Mouse (Mus musculus): ENCODE results near the gene Ppfia3. TPM values are rescaled to one million over a fixed set of nuclear protein-coding genes. Genes with fewer than 3 reads are reported as not detected.

The Ppfia3 gene
- total RNA-seq, 2 experiments from 2014 or later: 0.11 to 0.21 TPM

DNA sequence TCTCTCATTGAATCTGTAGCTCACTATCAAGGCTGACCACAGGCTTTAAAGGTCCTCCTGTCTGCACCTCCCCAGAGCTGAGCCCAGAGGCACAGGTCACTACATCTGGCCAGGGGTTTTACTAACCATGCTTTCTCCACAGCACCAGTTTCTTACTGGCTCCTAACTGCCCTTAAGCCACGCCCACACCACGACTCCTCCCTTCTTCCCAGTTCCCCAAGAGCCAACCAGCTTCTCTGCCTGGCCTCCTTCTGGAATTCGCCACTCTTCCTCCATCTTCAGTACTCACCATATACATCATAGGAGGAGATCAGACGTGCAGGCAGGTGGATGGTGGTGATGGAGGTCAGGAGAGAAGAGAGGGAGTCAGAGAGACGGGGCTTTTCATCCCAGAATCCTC, 13.8 kb downstream of the Ppfia3 start:
- no peak for DNase-seq (ENCODE audit: low spot score)

DNA sequence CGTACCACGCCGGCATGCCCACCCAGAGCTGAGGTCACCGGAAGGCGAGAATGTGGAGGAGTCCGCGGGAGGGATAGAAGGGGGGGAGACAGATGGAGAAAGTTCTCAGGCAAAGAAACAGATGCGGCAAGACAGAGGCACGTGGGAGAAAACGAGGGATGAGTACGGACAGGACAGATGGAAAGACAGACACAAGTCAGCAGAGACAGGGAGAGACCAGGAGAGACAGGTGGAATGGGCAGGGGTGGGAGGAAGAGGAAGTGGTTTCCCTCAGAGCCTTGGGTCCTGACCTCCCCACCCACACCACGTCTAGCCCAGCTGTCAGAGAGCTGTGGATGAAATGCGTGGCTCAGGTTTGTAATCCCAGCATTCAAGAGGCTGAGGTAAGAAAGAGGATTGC, 19.9 kb downstream of the Ppfia3 start:
- no peak for DNase-seq (ENCODE audit: low spot score)

- DNase-seq (ENCODE audit: low spot score): no peak
Measured at GRCm38 (mm10) chr7:45343543-45343942, 23.3 kb downstream of the Ppfia3 start.

DNA sequence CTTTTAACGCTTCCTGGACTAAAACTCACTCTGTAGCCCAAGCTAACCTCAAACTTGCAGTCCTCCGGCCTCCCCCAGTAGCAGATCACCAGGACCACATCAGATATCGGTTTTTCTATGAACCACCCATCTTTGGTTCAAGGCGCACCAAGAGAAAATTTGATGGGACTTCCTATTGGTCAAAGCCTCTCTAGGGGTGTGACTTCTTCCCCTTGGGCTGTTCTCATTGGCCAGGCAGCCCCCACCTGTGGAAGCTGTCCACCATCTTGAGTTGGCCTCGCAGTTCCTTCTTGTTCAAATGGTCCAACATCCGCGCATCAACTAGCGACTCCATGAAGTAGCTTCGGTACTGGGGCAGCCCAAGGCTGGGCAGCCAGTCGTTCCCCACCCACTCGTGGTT, 24.7 kb downstream of the Ppfia3 start:
- no peak for DNase-seq (ENCODE audit: low spot score)

DNA sequence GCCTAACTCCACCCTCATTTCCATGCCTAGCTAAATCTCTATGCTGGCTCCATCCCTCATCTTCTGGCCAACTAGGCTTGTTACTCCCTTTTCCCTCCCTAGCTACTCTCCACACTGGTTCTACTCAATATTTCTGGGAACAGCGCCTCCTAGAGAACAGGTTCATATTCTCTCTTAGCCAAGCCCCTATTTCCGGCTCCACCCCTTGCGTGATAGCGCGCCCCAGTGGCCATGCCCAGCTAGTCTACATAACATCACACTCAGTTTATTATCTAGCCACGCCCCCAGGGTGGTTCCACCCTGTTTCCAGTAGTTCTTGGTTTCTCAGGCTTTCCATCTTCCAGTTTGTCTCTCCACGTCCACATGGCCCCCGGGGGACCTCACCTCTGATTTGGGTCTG, 25.5 kb downstream of the Ppfia3 start:
- DNase-seq (ENCODE audit: low spot score): peak; percentile 91

- DNase-seq (ENCODE audit: low spot score): no peak
Measured at GRCm38 (mm10) chr7:45340669-45341068, 26.1 kb downstream of the Ppfia3 start.

GRCm38 (mm10) chr7:45340066-45340442, 26.8 kb downstream of the Ppfia3 start:
- no peak for DNase-seq (ENCODE audit: low spot score)

- no peak for DNase-seq (ENCODE audit: low spot score)
Measured at GRCm38 (mm10) chr7:45339410-45340065, 27.3 kb downstream of the Ppfia3 start.

DNA sequence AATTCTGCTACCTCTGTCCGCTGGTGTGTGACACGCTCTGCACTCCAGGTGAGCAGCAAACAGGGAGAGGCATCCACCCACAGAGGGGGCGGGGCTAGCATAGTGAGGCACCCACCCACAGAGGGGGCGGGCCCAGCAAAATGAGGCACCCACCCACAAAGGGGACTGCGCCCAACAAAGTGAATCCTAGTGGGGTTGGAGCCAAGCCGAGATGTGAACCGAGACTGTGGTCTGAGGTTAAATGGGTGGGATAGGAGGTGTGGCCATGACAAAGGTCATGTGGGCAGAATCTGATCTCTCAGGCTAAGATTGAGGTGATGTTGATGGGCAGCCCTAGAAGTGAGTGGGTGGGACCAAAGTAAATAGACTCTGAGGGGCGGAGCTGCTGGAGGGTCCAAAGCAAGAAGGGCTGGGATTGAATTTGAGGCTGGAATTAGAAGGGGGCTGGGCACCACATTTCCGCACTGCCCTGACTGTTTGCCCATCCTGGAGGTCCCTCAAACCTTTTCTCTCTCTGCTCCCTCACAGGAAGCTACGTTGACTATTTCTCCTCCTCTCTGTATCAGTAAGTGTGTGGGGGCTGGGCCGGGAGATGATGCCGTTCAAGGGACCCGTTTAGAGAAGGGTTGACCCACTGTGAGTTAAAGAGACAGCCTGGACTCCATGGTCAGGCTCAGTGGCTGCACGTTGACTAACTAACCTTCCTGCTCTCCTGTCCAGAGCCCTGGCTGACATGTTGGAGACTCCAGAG, 28.5 kb downstream of the Ppfia3 start:
- no peak for DNase-seq (ENCODE audit: low spot score)

GRCm38 (mm10) chr7:45337469-45337868, 29.4 kb downstream of the Ppfia3 start:
- no peak for DNase-seq (ENCODE audit: low spot score)

- DNase-seq (ENCODE audit: low spot score): no peak
Measured at GRCm38 (mm10) chr7:45336319-45336718, 30.5 kb downstream of the Ppfia3 start.

DNA sequence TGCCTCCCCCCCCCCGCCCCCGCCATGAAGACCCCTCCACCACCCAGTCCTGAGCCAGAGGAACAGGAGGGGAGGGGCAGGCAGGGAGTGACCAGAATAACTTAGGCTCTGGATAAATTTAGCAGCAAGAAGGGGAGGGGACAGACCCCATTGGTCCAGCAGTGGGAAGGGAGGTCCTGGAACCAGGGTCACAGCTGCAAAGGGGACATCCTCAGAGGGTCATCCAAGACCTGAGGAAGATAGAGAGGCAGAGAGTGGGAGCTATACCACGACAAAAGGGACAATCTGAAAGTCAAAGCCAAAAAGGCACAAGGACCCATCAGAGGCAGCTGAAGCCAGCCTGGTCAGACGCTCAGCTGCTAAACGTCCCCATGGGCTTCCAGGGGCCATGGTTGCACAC, 31.8 kb downstream of the Ppfia3 start, which contains the start of gene Hrc:
Gene Hrc (plus strand): TSS at position 235 of the 400 bp plus-strand sequence.
- peak; percentile 79 for DNase-seq (ENCODE audit: low spot score)

GRCm38 (mm10) chr7:45334605-45335004, 32.2 kb downstream of the Ppfia3 start:
- DNase-seq (ENCODE audit: low spot score): peak; percentile 83

DNA sequence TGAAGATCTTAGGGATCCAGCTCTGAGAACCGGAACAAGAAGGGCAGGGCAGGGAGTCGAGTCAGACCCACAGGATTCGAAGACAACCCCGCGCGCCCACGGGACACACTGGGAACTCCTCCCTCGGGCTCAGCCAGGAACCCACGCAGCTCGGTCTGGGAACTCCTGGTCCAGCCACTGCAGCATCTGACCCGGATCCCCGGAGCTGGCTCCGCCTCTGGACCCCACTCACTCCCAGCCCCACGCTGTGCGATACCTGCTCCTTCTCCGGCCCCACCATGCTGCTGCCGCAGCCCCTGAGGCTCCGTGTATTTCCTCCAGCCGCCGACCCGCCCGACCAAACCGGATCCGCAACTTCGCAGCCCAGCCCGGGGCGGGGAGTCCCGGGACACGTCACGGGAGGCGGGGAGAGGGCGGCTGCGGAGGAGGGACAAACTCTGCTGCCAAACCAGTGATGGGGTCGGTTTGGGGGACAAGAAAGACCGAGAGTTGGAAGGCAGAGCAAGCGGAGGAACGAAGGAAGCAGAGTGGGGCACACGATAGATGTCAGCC, 33.3 kb downstream of the Ppfia3 start, which contains the start of gene Trpm4:
Gene Trpm4 (minus strand): TSS at position 350 of the 552 bp plus-strand sequence.
- DNase-seq (ENCODE audit: low spot score): peak; percentile 93

GRCm38 (mm10) chr7:45332685-45333425, 34.0 kb downstream of the Ppfia3 start:
- peak; percentile 52 for DNase-seq (ENCODE audit: low spot score)

- DNase-seq (ENCODE audit: low spot score): no peak
Measured at GRCm38 (mm10) chr7:45331502-45331901, 35.3 kb downstream of the Ppfia3 start.

- DNase-seq (ENCODE audit: low spot score): no peak
Measured at GRCm38 (mm10) chr7:45328841-45329475, 37.9 kb downstream of the Ppfia3 start.

GRCm38 (mm10) chr7:45325800-45326199, 41.0 kb downstream of the Ppfia3 start:
- DNase-seq (ENCODE audit: low spot score): no peak

DNA sequence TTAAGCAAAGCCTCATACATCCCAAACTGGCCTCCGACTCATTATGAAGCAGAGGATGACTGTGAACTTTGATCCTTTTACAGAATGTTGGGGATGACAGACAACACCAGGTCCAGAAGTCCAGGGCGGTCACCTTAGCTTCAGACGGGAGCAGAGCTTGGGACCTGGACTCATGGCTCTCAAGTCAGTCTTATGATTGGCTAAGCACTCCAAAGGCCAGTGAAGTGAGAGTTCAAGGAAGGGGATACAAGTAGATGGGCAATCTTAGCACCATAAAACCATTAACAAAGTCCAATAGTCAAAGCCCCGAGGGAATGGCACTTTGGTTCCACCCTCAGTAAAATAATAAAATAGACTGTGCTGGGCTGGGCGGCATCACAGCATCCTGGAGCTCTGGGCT, 43.8 kb downstream of the Ppfia3 start:
- DNase-seq (ENCODE audit: low spot score): no peak

DNA sequence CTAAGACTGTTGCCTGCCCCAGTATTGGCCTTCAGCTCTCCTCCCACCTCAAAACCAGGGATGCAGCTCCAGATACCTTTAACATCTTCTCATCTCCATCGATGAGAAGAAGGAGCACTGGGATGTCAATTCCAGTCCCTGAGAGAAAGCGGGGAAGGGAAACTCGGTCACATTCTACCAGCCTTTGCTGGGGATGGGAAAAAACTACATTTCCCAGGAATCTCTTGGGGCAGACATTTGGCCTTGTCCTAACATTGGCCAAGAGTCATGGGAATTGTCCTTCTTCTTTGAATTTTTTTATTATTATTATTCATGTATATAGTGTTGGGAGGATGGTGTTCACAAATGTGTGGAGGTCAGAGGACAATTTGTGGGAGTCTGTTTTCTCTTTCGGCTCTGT, 44.6 kb downstream of the Ppfia3 start:
- no peak for DNase-seq (ENCODE audit: low spot score)

DNA sequence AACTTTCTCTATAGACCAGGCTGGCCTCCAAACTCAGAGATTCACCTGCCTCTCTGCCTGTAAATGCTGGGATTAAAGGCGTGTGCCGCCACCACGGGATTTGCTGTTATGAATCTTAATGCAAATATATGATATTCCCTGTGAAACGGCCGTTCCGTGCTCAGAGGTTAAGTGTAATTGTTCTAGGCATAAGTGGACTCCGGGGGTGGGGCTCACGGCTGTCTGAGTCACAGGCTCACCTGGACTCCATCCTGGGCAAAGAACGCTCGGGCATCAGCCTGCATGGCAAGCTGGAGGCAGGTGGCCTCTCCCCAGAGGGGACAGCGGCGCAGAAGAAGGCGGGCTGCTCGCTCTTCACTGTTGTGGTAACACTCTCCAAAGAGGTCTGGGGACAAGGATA, 50.3 kb downstream of the Ppfia3 start:
- no peak for DNase-seq (ENCODE audit: low spot score)
